ENCODE assay signal across 28 mouse cellular contexts in genomic region chr11:102386121-102386520, GRCm38 (mm10). TPM values are rescaled to one million over a fixed set of nuclear protein-coding genes. Genes with fewer than 3 reads are reported as not detected.
"Had no signal": no experiment of that assay in that cellular context is flagged by ENCODE, and none has a peak within 500 bp of the region (broad histone marks: within the 10 kb centered on the region; RNA-seq: fewer than 3 reads in every experiment).

No protein-coding gene starts in this region.

- H3K27ac ChIP-seq: gastrocnemius, adult 2 months; heart, embryonic 10.5 days; hindbrain, embryonic 10.5 days; hindbrain, embryonic 12.5 days; hindbrain, embryonic 14.5 days; intestine, embryonic 15.5 days; layer of hippocampus, adult 2 months; limb, embryonic 13.5 days; limb, embryonic 15.5 days; liver, embryonic 14.5 days had no signal

- H3K36me3 ChIP-seq: heart, embryonic 10.5 days; heart, embryonic 12.5 days; hindbrain, embryonic 10.5 days; hindbrain, embryonic 12.5 days; intestine, embryonic 15.5 days; limb, embryonic 13.5 days; limb, embryonic 15.5 days had no signal

- H3K4me1 ChIP-seq: heart, embryonic 10.5 days; heart, embryonic 12.5 days; hindbrain, embryonic 12.5 days; limb, embryonic 13.5 days; limb, embryonic 15.5 days had no signal

- DNase-seq: gastrocnemius, adult 2 months; gastrocnemius, postnatal 10 days; gastrocnemius, postnatal 25 days; heart, adult 18-20 months; heart, postnatal 10 days; heart, postnatal 4 days; kidney, adult 18-20 months; kidney, adult 8-10 months; kidney, postnatal 10 days; kidney, postnatal 25 days; kidney, postnatal 4 days; layer of hippocampus, postnatal 36 days; left cerebral cortex, postnatal 4 days had no signal

- H3K4me2 ChIP-seq: heart, embryonic 12.5 days; hindbrain, embryonic 12.5 days; hindbrain, embryonic 14.5 days; intestine, embryonic 15.5 days; limb, embryonic 13.5 days; limb, embryonic 15.5 days had no signal

- H3K9me3 ChIP-seq: heart, embryonic 10.5 days; heart, embryonic 12.5 days; hindbrain, embryonic 10.5 days; hindbrain, embryonic 12.5 days; intestine, embryonic 15.5 days; limb, embryonic 13.5 days; limb, embryonic 15.5 days had no signal

- H3K27me3 ChIP-seq: heart, embryonic 12.5 days; intestine, embryonic 15.5 days; limb, embryonic 15.5 days had no signal

- ATAC-seq: hindbrain, embryonic 16.5 days; inflammation-experienced regulatory T-cells, adult 6 months; intestine, embryonic 15.5 days; intestine, postnatal 0 days had no signal

- H3K4me3 ChIP-seq: gastrocnemius, adult 2 months; heart, embryonic 10.5 days; heart, embryonic 12.5 days; hindbrain, embryonic 10.5 days; hindbrain, embryonic 12.5 days; intestine, embryonic 15.5 days; layer of hippocampus, adult 2 months; limb, embryonic 13.5 days; limb, embryonic 15.5 days had no signal

- H3K9ac ChIP-seq: heart, embryonic 12.5 days; hindbrain, embryonic 12.5 days; hindbrain, embryonic 14.5 days; intestine, embryonic 15.5 days; limb, embryonic 13.5 days; limb, embryonic 15.5 days; liver, embryonic 14.5 days had no signal

RNA-seq across cellular contexts. Expression of gene Rundc3a, which starts 7.1 kb away (rescaled TPM):
- total RNA-seq: gastrocnemius, adult 2 months; granulocyte monocyte progenitor cell, adult 5-6 weeks; heart, postnatal 25 days had no signal
